Mouse (Mus musculus) forebrain, embryonic 10.5 days (tissue): ENCODE results near the gene Cyp3a44. TPM values are rescaled to one million over a fixed set of nuclear protein-coding genes. Genes with fewer than 3 reads are reported as not detected.
"Not testable (repeated sequence)": the region's sequence is repeated elsewhere in the genome, so short reads cannot be mapped to it uniquely, and the experiment has no call there.

Experiments
- DNase-seq: peaks from one replicate; pipeline ENCODE4 v3.0.0-alpha.2; 2017; ENCODE audit warnings: low spot score; ENCODE audit errors: extremely low spot score
- H3K27ac ChIP-seq: fragments of 300-500 bp; sonication (generic); 2 replicates; pipeline ENCODE4 v1.5.1; 2016; ENCODE audit warnings: mild to moderate bottlenecking
- H3K27me3 ChIP-seq: fragments of 300-500 bp; sonication (generic); 2 replicates; pipeline ENCODE4 v1.6.1; 2016; ENCODE audit warnings: mild to moderate bottlenecking; ENCODE audit not compliant: poor library complexity, severe bottlenecking
- H3K36me3 ChIP-seq: fragments of 300-500 bp; sonication (generic); replicated peaks from 2 replicates; pipeline ENCODE4 v1.6.1; 2016; ENCODE audit warnings: mild to moderate bottlenecking, moderate library complexity
- H3K4me1 ChIP-seq: fragments of 300-500 bp; sonication (generic); 2 replicates; pipeline ENCODE4 v1.6.1; 2016
- H3K4me3 ChIP-seq: fragments of 300-500 bp; sonication (generic); 2 replicates; pipeline ENCODE4 v1.5.1; 2016; ENCODE audit warnings: mild to moderate bottlenecking, moderate library complexity
- H3K9me3 ChIP-seq: fragments of 300-500 bp; sonication (generic); 2 replicates; pipeline ENCODE4 v1.6.1; 2016; ENCODE audit warnings: mild to moderate bottlenecking, moderate library complexity
- WGBS: fragments of 180-500 bp; shearing (Covaris S2); methylation state at CpG from one replicate; pipeline ENCODE4 v1.1.7; 2016; 5-methylcytosine and 5-hydroxymethylcytosine counted together
- polyA plus RNA-seq: library from polyadenylated mRNA; unstranded; fragments of >200 nt; fragmentation: Nextera tagmentation; extraction: Ambion mirVana; gene quantifications from 2 replicates; pipeline ENCODE4 v1.2.1, GENCODE M21; 2016

Cyp3a44 gene
- not detected in 2 replicates for polyA plus RNA-seq

DNA sequence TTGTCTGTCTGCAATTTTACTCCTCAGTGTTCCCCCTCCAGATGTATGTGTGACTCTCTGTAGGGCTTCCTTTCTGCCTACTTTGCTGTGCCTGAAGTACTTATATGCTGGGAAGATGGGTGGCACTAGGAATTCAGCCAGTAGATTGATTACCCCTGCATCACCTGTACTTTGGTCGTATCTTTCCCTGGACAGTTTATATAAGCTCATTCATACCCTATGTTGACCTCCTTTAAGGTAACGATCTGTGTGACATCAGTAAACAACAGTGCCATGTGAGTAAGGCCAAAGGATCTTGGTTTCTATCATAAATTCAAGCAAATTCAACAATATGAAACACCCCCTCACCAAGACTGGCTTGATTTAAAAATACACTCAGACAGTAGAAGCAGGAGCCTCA is at the start of gene Cyp3a44:
Cyp3a44 (minus strand) TSS at position 79 of the 400 bp plus-strand sequence.
- not testable (repeated sequence) for DNase-seq, H3K27me3 ChIP-seq, H3K4me3 ChIP-seq, H3K4me1 ChIP-seq, H3K27ac ChIP-seq, H3K36me3 ChIP-seq
- H3K9me3 ChIP-seq = peaks cover 67% of the 10 kb centered on the region
- 81% methylated on average over 2 of the region's 2 CpGs for WGBS

GRCm38 (mm10) chr5:145800229-145800628 is 5.4 kb downstream of the Cyp3a44 start:
- H3K9me3 ChIP-seq = peaks cover 78% of the 10 kb centered on the region
- DNase-seq, H3K36me3 ChIP-seq, H3K4me3 ChIP-seq, H3K27me3 ChIP-seq, H3K27ac ChIP-seq, H3K4me1 ChIP-seq: not testable (repeated sequence)

DNA sequence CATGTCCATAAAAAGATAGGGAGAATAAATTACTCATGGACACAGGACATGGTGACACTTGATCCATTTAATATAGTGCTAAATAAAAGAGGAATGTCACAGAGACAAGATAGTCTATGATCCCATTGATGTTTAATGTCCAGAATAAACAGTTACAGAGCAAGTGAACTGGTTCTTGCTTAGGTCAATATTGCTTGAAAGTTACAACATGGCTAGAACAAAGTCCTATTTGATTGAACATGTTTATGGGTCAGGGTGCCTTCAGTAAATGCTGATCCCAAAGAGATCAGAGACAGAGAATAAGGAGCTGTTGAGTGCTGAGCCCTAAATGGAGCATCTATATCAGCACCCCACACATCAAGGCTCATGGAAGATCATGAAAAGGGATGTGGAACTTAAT is 12.4 kb downstream of the Cyp3a44 start:
- H3K4me3 ChIP-seq, H3K27me3 ChIP-seq, H3K27ac ChIP-seq, H3K36me3 ChIP-seq, DNase-seq, H3K4me1 ChIP-seq: not testable (repeated sequence)
- H3K9me3 ChIP-seq = peaks cover 72% of the 10 kb centered on the region

GRCm38 (mm10) chr5:145737512-145737911 is 68.2 kb downstream of the Cyp3a44 start:
- 81% methylated on average over 3 of the region's 3 CpGs for WGBS
- not testable (repeated sequence) for H3K27me3 ChIP-seq, H3K4me1 ChIP-seq, H3K27ac ChIP-seq, DNase-seq, H3K36me3 ChIP-seq, H3K4me3 ChIP-seq
- H3K9me3 ChIP-seq = peaks cover 37% of the 10 kb centered on the region

Other genes starting within 250 kb of the Cyp3a44 start
- gene Cyp3a41b, start 221.1 kb downstream of the Cyp3a44 start, polyA plus RNA-seq = not detected in 2 replicates
- not detected in 2 replicates for gene Cyp3a41a, start 85.7 kb downstream of the Cyp3a44 start, polyA plus RNA-seq
- gene Cyp3a11, start 74.1 kb upstream of the Cyp3a44 start, polyA plus RNA-seq = not detected in 2 replicates
- gene Cyp3a25, start 203.7 kb upstream of the Cyp3a44 start, polyA plus RNA-seq = not detected in 2 replicates